Mouse (Mus musculus) pancreas, adult 10 weeks (tissue): ENCODE measurements around the gene Ccdc58. TPM values are rescaled to one million over a fixed set of nuclear protein-coding genes. Genes with fewer than 3 reads are reported as not detected.

ENCODE experiments used
- polyA plus RNA-seq: library from polyadenylated mRNA; stranded (reverse); fragments of 350-450 nt; fragmentation: Illumina TruSeq; extraction: RNeasy Lipid Tissue Mini Kit (QIAGEN cat#74804); gene quantifications from one replicate; pipeline ENCODE4 v1.2.3, GENCODE M21; 2015; ENCODE audit warnings: low read depth, low replicate concordance; ENCODE audit not compliant: insufficient read depth

The Ccdc58 gene
- polyA plus RNA-seq = 19.4 TPM

DNA sequence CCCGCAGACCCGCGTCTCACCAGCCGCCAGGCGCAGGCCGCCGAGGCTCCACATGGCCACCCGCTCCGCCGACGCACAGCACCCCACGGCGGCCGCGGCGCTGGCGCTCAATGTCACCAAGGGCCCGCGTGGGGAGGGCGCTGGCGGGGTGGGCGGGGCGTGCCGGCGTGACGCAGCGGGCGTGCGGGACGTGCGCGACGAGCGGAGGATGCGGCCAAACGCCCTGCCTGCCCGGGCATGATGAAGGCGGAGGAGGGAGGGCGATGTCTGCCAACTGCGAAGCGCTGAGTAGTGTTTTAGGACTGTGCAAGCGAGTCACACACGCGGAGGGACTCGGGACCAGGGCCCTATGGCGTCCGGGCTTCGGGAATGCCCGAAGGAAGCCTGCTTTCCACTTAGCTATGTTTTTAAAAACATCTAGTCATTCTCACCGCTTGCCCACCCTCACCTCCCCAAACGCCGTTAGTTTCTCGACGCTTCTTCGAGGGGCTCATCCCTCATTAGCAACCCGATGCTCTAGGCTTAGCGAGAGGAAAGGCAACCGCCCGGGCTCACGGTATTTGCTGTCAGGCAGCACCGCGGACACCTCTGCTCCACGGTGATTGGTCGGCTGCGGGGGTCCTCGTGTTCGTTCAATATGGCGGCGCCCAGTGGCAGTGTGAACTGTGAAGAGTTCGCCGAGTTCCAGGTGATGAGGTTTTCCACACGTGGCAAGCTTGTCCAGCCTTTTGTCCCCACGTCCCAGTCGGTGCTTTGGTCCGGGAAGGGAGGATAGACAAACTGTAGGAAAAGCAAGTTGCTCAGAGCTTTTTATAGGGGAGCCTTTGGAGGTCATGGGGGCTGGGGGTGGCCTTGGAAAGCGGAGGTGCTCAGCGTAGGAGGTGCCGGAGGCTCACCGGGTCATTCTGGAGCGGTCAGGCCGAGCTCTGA is at the start of gene Ccdc58, which contains the start of gene Fam162a:
Gene Ccdc58, plus strand, starts transcription at position 236 of the 930 bp plus-strand sequence.
Gene Fam162a, minus strand, starts transcription at position 145 of the 930 bp plus-strand sequence.

DNA sequence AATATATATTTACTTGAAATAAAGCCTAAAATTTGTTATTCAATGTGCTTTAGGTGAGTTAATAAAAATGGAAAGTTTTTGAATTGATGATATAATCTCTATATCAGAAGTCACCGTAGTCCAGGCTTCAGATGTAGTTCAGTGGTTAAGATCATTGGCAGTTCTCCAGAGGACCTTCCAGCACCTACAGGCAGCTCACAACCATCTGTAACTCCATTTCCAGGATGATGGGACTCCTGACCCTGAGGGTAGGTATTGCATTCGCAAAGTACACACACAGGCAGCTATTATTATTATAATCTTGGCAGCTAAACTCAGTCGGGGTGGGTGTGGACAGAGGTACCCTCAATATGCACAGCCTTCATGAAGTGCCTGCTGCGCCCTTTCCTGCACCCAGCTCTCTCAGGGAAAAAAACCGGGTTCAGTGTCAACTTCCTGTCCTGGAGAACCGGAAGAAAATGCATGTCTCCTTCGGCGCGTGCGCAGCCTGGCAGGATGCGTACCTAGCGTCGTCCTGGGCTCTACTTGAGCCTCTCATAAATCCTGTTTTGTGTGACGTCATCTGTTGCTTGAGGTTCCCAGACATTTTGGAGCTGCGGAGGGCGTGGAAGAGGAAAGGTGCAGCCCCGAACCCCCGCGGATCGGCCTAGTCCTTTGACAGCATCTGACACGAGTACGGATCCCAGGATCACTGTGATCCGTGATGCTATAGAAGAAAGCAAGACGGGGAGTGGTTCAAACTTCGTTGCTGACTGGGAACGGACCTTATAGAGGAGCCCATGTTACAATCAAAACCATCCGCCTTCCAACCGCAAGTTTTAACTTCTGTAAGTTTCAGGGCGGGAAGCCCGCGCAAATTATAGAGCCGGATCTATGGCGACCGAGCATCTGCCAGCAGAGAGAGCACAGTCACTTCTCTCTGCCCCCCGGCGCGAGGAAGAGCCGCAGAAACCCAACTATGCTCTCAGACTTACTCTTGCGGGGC is 30.6 kb upstream of the Ccdc58 start, which contains the start of gene Wdr5b:
Gene Wdr5b, plus strand, starts transcription at position 551 of the 985 bp plus-strand sequence.

DNA sequence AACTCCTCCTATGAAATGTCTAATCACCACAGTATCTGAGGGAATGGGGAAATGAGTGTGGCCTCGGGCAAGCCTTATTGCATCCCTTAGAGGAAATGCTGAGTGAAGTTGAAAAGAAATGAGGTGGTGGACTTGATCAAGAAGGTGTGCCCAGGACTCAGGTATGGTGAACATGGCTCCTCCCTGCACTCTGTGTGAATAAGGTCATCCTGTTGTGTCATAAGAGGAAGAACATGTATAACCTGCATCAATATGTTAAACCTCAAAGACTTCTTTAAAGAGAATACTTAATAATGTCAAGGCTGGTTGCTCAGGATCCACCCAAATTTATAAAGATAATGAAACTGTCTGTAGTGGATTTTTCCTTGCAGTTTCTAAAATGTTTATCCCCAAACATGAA is 59.7 kb downstream of the Ccdc58 start, which contains the start of gene Csta1:
Gene Csta1, minus strand, starts transcription at position 101 of the 400 bp plus-strand sequence.

Other genes starting within 250 kb of the Ccdc58 start
- gene Parp14, start 200.1 kb upstream of the Ccdc58 start, polyA plus RNA-seq = 6.6 TPM
- gene Parp9, start 133.2 kb upstream of the Ccdc58 start, polyA plus RNA-seq = 3.7 TPM
- gene Dtx3l, start 132.5 kb upstream of the Ccdc58 start, polyA plus RNA-seq = 2.1 TPM
- 5.1 TPM for gene Kpna1, start 92.9 kb upstream of the Ccdc58 start, polyA plus RNA-seq
- 1.8 TPM for gene Wdr5b, start 30.5 kb upstream of the Ccdc58 start, polyA plus RNA-seq
- 19.9 TPM for gene Fam162a, start 91 bp upstream of the Ccdc58 start, polyA plus RNA-seq
- gene Csta1, start 59.6 kb downstream of the Ccdc58 start, polyA plus RNA-seq = not detected
- not detected for gene Stfa2l1, start 85.1 kb downstream of the Ccdc58 start, polyA plus RNA-seq
- gene Gm5483, start 112.5 kb downstream of the Ccdc58 start, polyA plus RNA-seq = not detected
- gene Gm5416, start 138.7 kb downstream of the Ccdc58 start, polyA plus RNA-seq = not detected
- not detected for gene 2010005H15Rik, start 149.8 kb downstream of the Ccdc58 start, polyA plus RNA-seq
- not detected for gene Stfa1, start 205.3 kb downstream of the Ccdc58 start, polyA plus RNA-seq